Mouse (Mus musculus): ENCODE measurements at regions not wholly inside any gene's neighbourhood (a gene's known extent, or its start where the extent isn't known, plus 50 kb on each side); places are given as distances from the start of the nearest gene placed in this dataset.
"Not testable (repeated sequence)": the region's sequence is repeated elsewhere in the genome, so short reads cannot be mapped to it uniquely, and the experiment has no call there.

DNA sequence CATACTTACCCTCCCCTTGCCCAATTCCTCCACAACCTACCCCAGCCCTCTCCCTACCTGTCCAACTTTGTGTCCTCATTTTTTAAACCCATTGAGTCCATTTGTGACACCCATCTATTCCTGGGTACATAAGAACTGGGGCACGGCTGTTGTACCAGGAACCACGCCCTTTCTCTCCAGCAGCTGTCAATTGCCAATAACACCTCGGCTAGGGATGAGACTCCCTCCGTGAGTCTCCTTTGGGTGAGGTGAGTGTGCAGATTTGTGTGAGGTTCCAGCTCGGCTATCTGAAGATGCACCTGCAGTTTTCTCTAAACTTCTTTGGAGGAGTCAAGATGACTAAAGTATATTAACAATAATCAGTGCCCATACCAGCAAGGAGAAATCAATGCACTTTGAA, 167.2 kb upstream of the Frmd6 start:
- DNase-seq (ENCODE audit: low spot score in 2 of 2): no peak

DNA sequence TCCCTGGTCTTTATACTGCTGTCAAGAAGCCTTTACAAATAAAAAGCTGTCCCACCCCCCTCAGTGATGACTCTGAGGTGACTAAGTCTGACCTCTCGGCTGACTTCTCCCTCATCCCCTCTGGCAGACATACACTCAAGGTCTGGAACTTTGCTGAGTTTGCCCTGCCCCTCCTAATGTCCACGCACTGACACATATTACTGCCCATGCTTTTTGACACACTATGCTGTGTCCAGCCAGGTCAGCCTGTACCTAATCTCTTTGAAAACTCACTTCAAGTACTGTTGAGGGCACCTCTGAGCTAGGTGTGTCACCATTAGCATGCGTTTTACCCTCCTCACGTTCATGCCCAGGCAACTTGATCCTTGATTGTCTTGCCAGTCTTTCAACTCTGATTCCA, 164.9 kb upstream of the Frmd6 start:
- DNase-seq (ENCODE audit: low spot score in 2 of 2): no peak

GRCm38 (mm10) chr12:70668158-70668557, 157.2 kb upstream of the Frmd6 start:
- DNase-seq (ENCODE audit: low spot score in 2 of 2): not testable (repeated sequence)

- DNase-seq (ENCODE audit: low spot score in 2 of 2): no peak
Observed at GRCm38 (mm10) chr12:70672115-70672514, 153.2 kb upstream of the Frmd6 start.

GRCm38 (mm10) chr12:70673188-70673587, 152.1 kb upstream of the Frmd6 start:
- no peak for DNase-seq (ENCODE audit: low spot score in 2 of 2)

DNA sequence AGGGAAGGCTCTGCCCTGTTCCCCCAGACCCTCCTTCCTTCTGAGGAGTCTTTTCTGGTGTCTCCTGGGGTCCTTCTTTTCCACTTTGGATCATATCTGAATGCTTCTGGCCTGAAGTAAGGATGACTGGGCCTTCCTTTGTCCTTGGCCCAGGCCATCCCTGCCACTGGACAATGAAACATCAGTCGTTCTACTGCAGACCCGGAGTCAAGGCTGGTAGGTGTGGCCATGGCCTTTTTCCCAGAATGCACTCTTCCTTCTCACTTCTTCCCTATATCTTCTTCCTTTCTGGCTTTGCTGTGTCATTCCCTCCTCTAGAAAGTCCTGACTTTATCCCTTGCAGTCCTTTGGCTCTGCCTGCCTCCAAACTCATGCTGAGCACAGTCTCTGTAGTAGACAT, 151.2 kb upstream of the Frmd6 start:
- DNase-seq (ENCODE audit: low spot score in 2 of 2): no peak

DNA sequence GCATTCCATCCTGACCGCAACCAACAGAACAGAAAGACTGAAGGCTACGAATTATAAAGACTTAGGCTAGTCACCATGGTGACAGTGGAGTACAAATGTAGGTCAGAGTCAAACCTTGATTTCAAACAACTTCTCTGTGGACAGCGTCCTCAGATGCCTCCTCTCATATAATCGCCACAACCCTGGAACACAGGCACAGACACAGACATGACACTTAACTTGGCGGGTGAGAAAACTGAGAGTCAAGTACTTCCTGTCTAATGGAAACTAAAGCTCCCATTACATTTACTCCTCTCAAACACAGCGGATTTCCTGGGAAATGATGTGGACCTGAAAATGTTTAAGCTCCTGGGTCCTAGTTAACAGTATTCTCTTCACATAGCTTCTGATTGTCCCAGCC, 149.5 kb upstream of the Frmd6 start:
- DNase-seq (ENCODE audit: low spot score in 2 of 2): no peak

DNA sequence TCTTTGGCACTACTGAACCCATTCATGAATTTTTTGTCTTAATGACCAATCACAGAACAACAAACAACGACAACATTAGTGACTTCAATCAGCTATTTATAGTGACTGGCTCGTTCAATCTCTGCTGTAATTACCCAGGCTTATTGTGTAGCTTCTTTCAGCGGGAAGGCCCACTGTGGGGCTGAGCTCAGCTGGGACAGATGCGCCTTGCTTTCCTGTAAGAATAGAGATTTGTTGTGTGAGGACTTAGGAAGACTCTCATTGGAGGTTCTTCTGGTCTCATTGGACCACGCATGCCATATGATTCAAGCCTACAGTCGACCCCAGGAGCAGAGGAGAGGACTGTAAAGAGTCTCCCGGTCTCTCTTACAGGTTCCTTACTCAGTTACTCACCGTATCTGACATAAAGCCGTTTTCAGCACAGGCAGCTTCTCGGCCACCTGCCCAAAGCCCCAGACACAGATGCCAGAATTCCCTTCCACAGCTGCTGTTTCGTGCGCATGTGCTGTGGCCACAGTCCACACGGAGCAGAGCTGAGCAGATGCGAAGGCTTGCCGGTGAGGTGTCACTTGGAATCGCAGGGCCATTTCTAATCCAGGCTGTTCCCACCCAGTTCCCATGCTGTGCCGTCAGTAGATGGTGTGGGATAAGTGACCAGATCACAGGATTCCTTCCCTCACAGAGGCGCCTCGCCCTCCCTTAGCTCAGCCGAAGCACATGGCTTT, 145.5 kb upstream of the Frmd6 start:
- DNase-seq (ENCODE audit: low spot score in 2 of 2): peak; percentile 36 to 41

DNA sequence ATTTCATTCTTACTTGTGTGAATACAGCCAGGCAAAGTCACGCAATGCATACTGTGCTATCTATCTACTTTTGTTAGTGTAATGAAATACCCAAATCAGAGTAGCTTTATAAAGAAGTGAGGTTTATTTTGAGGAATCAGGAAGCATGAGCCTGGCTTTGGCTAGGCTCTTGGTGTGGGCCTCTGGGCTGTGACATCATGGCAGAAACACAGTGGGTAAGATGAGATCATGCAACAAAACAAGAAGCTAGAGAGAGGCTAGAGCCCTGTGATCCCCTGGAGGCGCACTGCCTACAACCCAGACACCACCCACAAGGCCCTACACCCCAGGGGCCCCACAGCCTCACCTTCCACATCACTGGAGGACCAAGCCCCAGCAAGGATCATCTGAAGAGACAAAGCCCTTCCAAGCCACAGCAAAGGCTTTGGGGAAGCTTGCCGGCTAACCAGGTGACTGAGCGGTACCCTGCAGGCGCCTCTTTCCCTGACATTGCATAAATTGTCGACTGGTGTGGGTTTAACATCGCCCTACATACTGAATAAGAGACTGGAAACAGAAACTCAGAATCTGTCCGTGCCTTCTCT, 143.8 kb upstream of the Frmd6 start:
- DNase-seq (ENCODE audit: low spot score in 2 of 2): no peak

- no peak for DNase-seq (ENCODE audit: low spot score in 2 of 2)
Observed at GRCm38 (mm10) chr12:70684354-70684753, 141.0 kb upstream of the Frmd6 start.

DNA sequence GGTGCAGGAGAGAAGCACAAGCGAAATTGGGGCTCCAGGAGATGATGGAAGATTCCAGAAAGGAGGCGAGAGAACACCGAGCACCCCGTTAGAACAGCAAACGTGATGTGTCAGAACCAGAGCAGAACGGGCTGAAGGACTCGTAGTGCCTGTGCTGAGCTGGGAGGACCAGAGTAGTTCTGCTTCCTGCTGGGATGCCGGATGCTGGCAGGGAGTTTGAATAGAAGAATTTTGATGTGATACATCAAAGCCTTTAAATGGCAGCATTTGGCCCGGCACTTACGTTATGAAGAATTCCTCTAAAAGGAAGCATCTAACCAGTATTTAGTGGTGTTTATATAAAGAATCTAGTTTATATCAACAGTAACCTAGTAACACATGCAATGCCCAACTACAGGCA, 139.9 kb upstream of the Frmd6 start:
- no peak for DNase-seq (ENCODE audit: low spot score in 2 of 2)

GRCm38 (mm10) chr12:70686337-70686736, 139.0 kb upstream of the Frmd6 start:
- peak in 1 of 2 experiments; percentile 18 for DNase-seq (ENCODE audit: low spot score in 2 of 2)

- peak in 1 of 2 experiments; percentile 16 for DNase-seq (ENCODE audit: low spot score in 2 of 2)
Observed at GRCm38 (mm10) chr12:70686971-70687370, 138.3 kb upstream of the Frmd6 start.

- no peak for DNase-seq (ENCODE audit: low spot score in 2 of 2)
Observed at GRCm38 (mm10) chr12:70695162-70695561, 130.2 kb upstream of the Frmd6 start.

- DNase-seq (ENCODE audit: low spot score in 2 of 2): peak; percentile 58 to 68
Observed at GRCm38 (mm10) chr12:70696256-70696655, 129.1 kb upstream of the Frmd6 start.

GRCm38 (mm10) chr12:70698466-70698865, 126.8 kb upstream of the Frmd6 start:
- DNase-seq (ENCODE audit: low spot score in 2 of 2): peak in 1 of 2 experiments; percentile 55

DNA sequence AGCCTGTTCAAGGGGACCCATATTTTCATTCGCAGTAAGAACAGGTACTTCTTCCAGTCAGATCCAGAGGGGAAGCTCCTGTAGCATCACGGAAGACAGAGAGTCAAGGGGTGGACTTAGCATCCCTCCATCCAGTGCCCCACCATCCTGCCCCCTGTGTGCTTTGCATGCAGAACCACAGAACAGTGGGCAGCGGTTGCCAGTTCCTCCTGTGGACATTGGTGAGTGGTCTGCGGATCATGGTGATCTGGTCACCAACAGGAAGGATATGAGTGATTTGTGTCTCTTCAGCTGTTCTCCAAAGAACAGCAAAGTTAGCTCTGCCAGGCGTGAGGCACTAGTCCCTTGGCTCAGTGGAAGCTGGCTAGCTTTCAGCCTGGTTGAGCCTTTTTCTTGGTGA, 122.8 kb upstream of the Frmd6 start:
- DNase-seq (ENCODE audit: low spot score in 2 of 2): no peak

- no peak for DNase-seq (ENCODE audit: low spot score in 2 of 2)
Observed at GRCm38 (mm10) chr12:70706806-70707628, 118.3 kb upstream of the Frmd6 start.

DNA sequence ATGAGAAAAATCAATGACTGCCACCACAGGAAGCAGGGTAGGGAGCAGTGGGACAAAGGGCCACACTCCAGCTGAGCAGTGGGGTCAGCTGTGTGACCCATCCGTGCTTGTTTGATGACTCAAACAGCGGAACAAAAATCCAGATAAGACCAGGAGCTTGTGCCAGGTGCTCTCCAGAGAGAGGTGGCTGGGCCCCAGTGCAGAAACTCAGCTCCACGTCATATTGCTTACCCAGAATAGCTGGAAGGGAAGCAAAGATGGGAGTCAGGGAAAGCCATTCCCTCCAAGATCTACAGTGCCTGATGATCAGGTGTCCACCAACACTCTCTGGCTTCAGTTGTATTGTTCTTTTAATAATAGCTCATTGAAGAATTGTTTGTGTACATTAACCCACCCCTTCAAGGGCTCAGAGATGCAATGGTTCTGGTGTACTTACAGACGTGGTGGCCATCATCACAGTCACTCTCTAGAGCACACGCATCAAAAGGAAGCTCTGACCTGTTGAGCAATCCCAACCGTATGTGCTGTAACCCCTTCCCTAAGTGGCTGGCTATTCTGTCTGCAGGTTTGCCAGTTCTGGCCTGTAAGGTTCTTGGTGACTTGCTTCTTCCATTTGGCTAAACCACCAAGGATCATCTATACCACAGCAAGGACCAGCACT, 117.6 kb upstream of the Frmd6 start:
- DNase-seq (ENCODE audit: low spot score in 2 of 2): no peak

GRCm38 (mm10) chr12:70708290-70708668, 117.0 kb upstream of the Frmd6 start:
- DNase-seq (ENCODE audit: low spot score in 2 of 2): no peak

- no peak for DNase-seq (ENCODE audit: low spot score in 2 of 2)
Observed at GRCm38 (mm10) chr12:70710311-70710710, 115.0 kb upstream of the Frmd6 start.

DNA sequence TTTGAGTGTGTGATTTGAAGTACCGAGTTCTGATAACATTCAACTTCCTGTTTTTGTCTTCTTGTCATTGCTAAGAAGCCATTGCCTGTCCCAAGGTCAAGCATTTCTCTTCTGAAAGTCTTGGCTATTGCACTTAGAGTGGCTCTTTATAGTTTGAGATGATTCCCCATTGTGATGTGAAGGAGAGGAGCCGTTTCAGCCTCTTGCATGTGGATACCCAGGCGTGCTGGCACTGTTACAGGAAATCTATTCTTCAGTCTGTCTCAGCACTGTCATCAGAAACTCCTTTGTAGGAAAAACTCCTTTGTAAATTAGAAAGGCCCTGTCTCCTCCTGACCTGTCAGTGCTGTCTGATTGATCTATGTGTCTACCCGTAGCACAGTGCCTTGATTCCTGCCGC, 114.3 kb upstream of the Frmd6 start:
- no peak for DNase-seq (ENCODE audit: low spot score in 2 of 2)
